Mouse (Mus musculus) thymus, adult 2 months (tissue): Measurements from ENCODE around the gene Mycn. TPM values are rescaled to one million over a fixed set of nuclear protein-coding genes. Genes with fewer than 3 reads are reported as not detected.
A peak's percentile ranks its signal among the peaks of the same experiment; 100 is the strongest.

Experiments
- DNase-seq: peaks from one replicate; pipeline ENCODE4 v3.0.0; 2021
- H3K27ac ChIP-seq: fragments of 200-500 bp; 2 replicates; pipeline ENCODE4 v1.5.1; 2012; ENCODE audit warnings: low read length, control low read depth; ENCODE audit not compliant: control insufficient read depth, insufficient read depth
- H3K27me3 ChIP-seq: fragments of 200-500 bp; 2 replicates; pipeline ENCODE4 v1.6.1; 2012; ENCODE audit warnings: mild to moderate bottlenecking, low read length, moderate library complexity, mixed read lengths; ENCODE audit not compliant: control insufficient read depth, insufficient read depth
- H3K36me3 ChIP-seq: fragments of 200-500 bp; 2 replicates; pipeline ENCODE4 v1.6.1; 2012; ENCODE audit warnings: mild to moderate bottlenecking, low read length, moderate library complexity; ENCODE audit not compliant: control insufficient read depth, insufficient read depth
- H3K4me1 ChIP-seq: fragments of 200-500 bp; replicated peaks from 2 replicates; pipeline ENCODE4 v1.6.1; 2012; ENCODE audit warnings: low read length; ENCODE audit not compliant: control insufficient read depth, insufficient read depth
- H3K4me3 ChIP-seq: fragments of 200-500 bp; 2 replicates; pipeline ENCODE4 v1.5.1; 2012; ENCODE audit warnings: mild to moderate bottlenecking, low read length, control low read depth, moderate library complexity; ENCODE audit not compliant: control insufficient read depth, insufficient read depth
- CTCF ChIP-seq: fragments of 200-500 bp; IDR thresholded peaks from 2 replicates; pipeline ENCODE4 v1.5.1; 2012; ENCODE audit warnings: mild to moderate bottlenecking, control low read depth, low read length, moderate library complexity, borderline replicate concordance; ENCODE audit not compliant: control insufficient read depth, poor library complexity, insufficient read depth; ENCODE audit errors: extremely low read depth
- POLR2A ChIP-seq: fragments of 200-500 bp; IDR thresholded peaks from 2 replicates; pipeline ENCODE4 v1.6.1; 2012; ENCODE audit warnings: mild to moderate bottlenecking, low read length, control low read depth, moderate library complexity; ENCODE audit not compliant: control insufficient read depth, poor library complexity, insufficient read depth; ENCODE audit errors: extremely low read depth
- WGBS: fragments of 180-500 bp; shearing (Covaris S2); methylation state at CpG from one replicate; pipeline ENCODE4 v1.1.7; 2018; 5-methylcytosine and 5-hydroxymethylcytosine counted together
- polyA plus RNA-seq: library from polyadenylated mRNA; depleted of rRNA; stranded (reverse); fragments of >200 nt; gene quantifications from 2 replicates; pipeline ENCODE4 v1.2.3, GENCODE M21; 2012

Gene Mycn
- polyA plus RNA-seq, 1 experiment = 2.9 TPM

- peaks cover 44% of the 10 kb centered on the region for H3K4me1 ChIP-seq
- peaks cover 9% of the 10 kb centered on the region for H3K27me3 ChIP-seq
- TF ChIP-seq CTCF (no peak), POLR2A (no peak)
- no peaks in the 10 kb centered on the region for H3K36me3 ChIP-seq
- no peak overlapping the region for H3K27ac ChIP-seq
- DNase-seq = peak; percentile 46
- H3K4me3 ChIP-seq = peak overlapping the region; percentile 64
- under 1% methylated on average over 13 of the region's 13 CpGs for WGBS
Measured at GRCm38 (mm10) chr12:12940466-12941128, 1.1 kb downstream of the Mycn start.

GRCm38 (mm10) chr12:12939581-12940465 lies 1.9 kb downstream of the Mycn start:
- TF ChIP-seq CTCF (0 out of 2 replicates have a peak, but pooled peaks have one; percentile 48), POLR2A (no peak)
- WGBS = under 1% methylated on average over 69 of the region's 69 CpGs
- DNase-seq = peak; percentile 37
- Histone ChIP-seq H3K27me3 (peaks cover 9% of the 10 kb centered on the region), H3K27ac (no peak overlapping the region), H3K4me3 (peak overlapping the region; percentile 64), H3K36me3 (no peaks in the 10 kb centered on the region), H3K4me1 (peaks cover 44% of the 10 kb centered on the region)

GRCm38 (mm10) chr12:12938850-12939249 lies 2.9 kb downstream of the Mycn start:
- H3K4me3 ChIP-seq = peak overlapping the region; percentile 64
- WGBS = 1% methylated on average over 12 of the region's 12 CpGs
- H3K27ac ChIP-seq = no peak overlapping the region
- H3K36me3 ChIP-seq = no peaks in the 10 kb centered on the region
- H3K4me1 ChIP-seq = peaks cover 44% of the 10 kb centered on the region
- peaks cover 9% of the 10 kb centered on the region for H3K27me3 ChIP-seq
- TF ChIP-seq POLR2A (no peak), CTCF (peak; percentile 78; the same call in 1 of the 2 replicates)
- peak; percentile 80 for DNase-seq

GRCm38 (mm10) chr12:12938361-12938760 lies 3.4 kb downstream of the Mycn start:
- no peak for TF ChIP-seq CTCF
- no peak for TF ChIP-seq POLR2A
- peak; percentile 12 for DNase-seq
- H3K27ac ChIP-seq = no peak overlapping the region
- peaks cover 44% of the 10 kb centered on the region for H3K4me1 ChIP-seq
- H3K36me3 ChIP-seq = no peaks in the 10 kb centered on the region
- H3K27me3 ChIP-seq = peaks cover 9% of the 10 kb centered on the region
- under 1% methylated on average over 7 of the region's 7 CpGs for WGBS
- H3K4me3 ChIP-seq = no peak overlapping the region

- H3K27ac ChIP-seq = no peak overlapping the region
- DNase-seq = peak; percentile 12
- H3K27me3 ChIP-seq = peaks cover 9% of the 10 kb centered on the region
- 3% methylated on average over 9 of the region's 9 CpGs for WGBS
- peaks cover 44% of the 10 kb centered on the region for H3K4me1 ChIP-seq
- peak overlapping the region; percentile 28; the same call in 1 of the 2 replicates for H3K4me3 ChIP-seq
- TF ChIP-seq CTCF (no peak), POLR2A (no peak)
- H3K36me3 ChIP-seq = no peaks in the 10 kb centered on the region
Measured at GRCm38 (mm10) chr12:12937746-12938145, 4.0 kb downstream of the Mycn start.

GRCm38 (mm10) chr12:12937088-12937487 lies 4.6 kb downstream of the Mycn start:
- H3K27me3 ChIP-seq = peaks cover 9% of the 10 kb centered on the region
- WGBS = 8% methylated on average over 30 of the region's 30 CpGs
- peaks cover 44% of the 10 kb centered on the region for H3K4me1 ChIP-seq
- H3K4me3 ChIP-seq = peak overlapping the region; percentile 28
- no peak overlapping the region for H3K27ac ChIP-seq
- H3K36me3 ChIP-seq = no peaks in the 10 kb centered on the region
- peak; percentile 65 for DNase-seq
- TF ChIP-seq POLR2A (no peak), CTCF (no peak)
